Mouse (Mus musculus) heart, adult 2 months (tissue): ENCODE results near the gene Btg3. TPM values are rescaled to one million over a fixed set of nuclear protein-coding genes. Genes with fewer than 3 reads are reported as not detected.
A peak's percentile ranks its signal among the peaks of the same experiment; 100 is the strongest.

Experiments used
- DNase-seq, 2 experiments: peaks; one replicate each; pipeline ENCODE4 v3.0.0; 2021
- H3K27ac ChIP-seq: fragments of 200-600 bp; 2 replicates; pipeline ENCODE4 v1.8.1; 2022
- H3K27me3 ChIP-seq: fragments of 200-500 bp; 2 replicates; pipeline ENCODE4 v1.6.1; 2012; ENCODE audit warnings: mild to moderate bottlenecking, low read length, inconsistent platforms, mixed read lengths; ENCODE audit not compliant: control insufficient read depth, insufficient read depth
- H3K36me3 ChIP-seq: fragments of 200-500 bp; 2 replicates; pipeline ENCODE4 v1.6.1; 2012; ENCODE audit warnings: low read length, inconsistent platforms; ENCODE audit not compliant: control insufficient read depth, insufficient read depth
- H3K4me1 ChIP-seq: fragments of 200-500 bp; 2 replicates; pipeline ENCODE4 v1.6.1; 2011; ENCODE audit warnings: low read length; ENCODE audit not compliant: control insufficient read depth, insufficient read depth
- H3K4me3 ChIP-seq: fragments of 200-600 bp; 2 replicates; pipeline ENCODE4 v1.8.1; 2022
- H3K79me2 ChIP-seq: fragments of 200-500 bp; replicated peaks from 2 replicates; pipeline ENCODE4 v1.6.1; 2012; ENCODE audit warnings: mild to moderate bottlenecking, inconsistent platforms, low read length, moderate library complexity, mixed read lengths; ENCODE audit not compliant: control insufficient read depth, insufficient read depth
- H3K9ac ChIP-seq: fragments of 200-500 bp; 2 replicates; pipeline ENCODE4 v1.6.1; 2012; ENCODE audit warnings: low read depth, mild to moderate bottlenecking, control low read depth, inconsistent platforms, low read length, mixed read lengths
- CTCF ChIP-seq: fragments of 200-600 bp; IDR thresholded peaks from 2 replicates; pipeline ENCODE4 v1.8.1; 2022; ENCODE audit warnings: antibody characterized with exemption, mild to moderate bottlenecking, moderate library complexity
- EP300 ChIP-seq: fragments of 200-500 bp; IDR thresholded peaks from 2 replicates; pipeline ENCODE4 v1.6.1; 2011; ENCODE audit warnings: low read depth, low read length, control low read depth; ENCODE audit not compliant: insufficient read depth
- POLR2A ChIP-seq: fragments of 200-500 bp; IDR thresholded peaks from 2 replicates; pipeline ENCODE4 v1.6.1; 2011; ENCODE audit warnings: mild to moderate bottlenecking, low read depth, low read length, control low read depth; ENCODE audit not compliant: insufficient read depth
- WGBS: fragments of 180-500 bp; shearing (Covaris S2); methylation state at CpG from one replicate; pipeline ENCODE4 v1.1.7; 2018; 5-methylcytosine and 5-hydroxymethylcytosine counted together
- intact Hi-C: fragments of 180-260 bp; cut with DNase I; formaldehyde crosslinking; loops from one replicate; pipeline ENCODE4 v1.15.1; 2025
- polyA plus RNA-seq: library from polyadenylated mRNA; depleted of rRNA; stranded (reverse); fragments of >200 nt; gene quantifications from 2 replicates; pipeline ENCODE4 v1.2.3, GENCODE M21; 2012
- total RNA-seq, 2 experiments: library from RNA; stranded (reverse); gene quantifications; 2 replicates each; pipeline ENCODE4 v1.2.3; 2021

Btg3 gene
- total and polyA plus RNA-seq, 3 experiments = 1.7 to 7.1 (median 6.8) TPM

- TF ChIP-seq POLR2A = no peak
- TF ChIP-seq CTCF = no peak
- no peak for TF ChIP-seq EP300
- DNase-seq = no peak
- H3K4me1 ChIP-seq = peaks cover 2% of the 10 kb centered on the region; the same call in 1 of the 2 replicates
- intact Hi-C loops = no loop called here
- no peaks in the 10 kb centered on the region for H3K36me3 ChIP-seq
- WGBS = 26% methylated on average over 7 of the region's 7 CpGs
- H3K9ac ChIP-seq = no peak overlapping the region
- no peak overlapping the region for H3K27ac ChIP-seq
- H3K79me2 ChIP-seq = no peaks in the 10 kb centered on the region
- H3K4me3 ChIP-seq = no peak overlapping the region
- H3K27me3 ChIP-seq = no peaks in the 10 kb centered on the region
Measured at GRCm38 (mm10) chr16:78321559-78321958, 55.4 kb downstream of the Btg3 start.

DNA sequence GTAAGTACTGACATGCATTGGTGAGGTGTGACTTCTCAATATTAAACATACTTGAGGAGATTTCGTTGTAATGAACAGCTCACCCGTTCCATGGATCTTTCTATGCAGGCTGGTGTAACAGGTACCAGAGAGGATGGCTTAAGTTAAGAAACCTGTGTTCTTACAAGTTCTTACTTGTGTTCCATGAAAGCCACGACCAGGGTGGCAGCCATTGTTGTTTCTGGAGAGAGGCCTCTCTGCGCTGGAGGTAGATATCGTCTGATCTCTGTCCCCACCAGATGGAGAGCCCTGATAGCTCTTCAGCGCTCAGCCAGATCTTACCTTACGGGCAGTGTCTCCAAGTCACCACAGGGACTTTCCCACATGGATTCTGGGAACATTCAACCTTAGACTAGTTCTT is 57.3 kb downstream of the Btg3 start:
- peaks cover 2% of the 10 kb centered on the region; the same call in 1 of the 2 replicates for H3K4me1 ChIP-seq
- no peak for TF ChIP-seq POLR2A
- TF ChIP-seq CTCF = no peak
- TF ChIP-seq EP300 = no peak

GRCm38 (mm10) chr16:78317960-78318359 is 59.0 kb downstream of the Btg3 start:
- DNase-seq = peak; percentile 30 to 45
- Histone ChIP-seq H3K36me3 (peaks cover 3% of the 10 kb centered on the region; the same call in 1 of the 2 replicates), H3K4me3 (no peak overlapping the region), H3K4me1 (peaks cover 4% of the 10 kb centered on the region), H3K27ac (peak overlapping the region; percentile 40), H3K9ac (peak overlapping the region; percentile 38; the same call in 1 of the 2 replicates), H3K27me3 (no peaks in the 10 kb centered on the region), H3K79me2 (no peaks in the 10 kb centered on the region)
- WGBS = 15% methylated on average over 7 of the region's 7 CpGs
- intact Hi-C loops = loop anchor here (1.0 to 5.0 kb wide), 2 partner anchors 61 to 120 kb away; no protein-coding TSS in a partner anchor
- TF ChIP-seq EP300 (no peak), POLR2A (no peak), CTCF (no peak)

More for the DNA sequence above, 57.3 kb downstream of the Btg3 start:
- no peak for DNase-seq
- Histone ChIP-seq H3K36me3 (no peaks in the 10 kb centered on the region), H3K9ac (no peak overlapping the region), H3K27me3 (no peaks in the 10 kb centered on the region), H3K79me2 (no peaks in the 10 kb centered on the region), H3K27ac (no peak overlapping the region), H3K4me3 (no peak overlapping the region)
- WGBS = 78% methylated on average over 7 of the region's 7 CpGs
- intact Hi-C loops = loop anchor here (5.0 kb wide), 1 partner anchor 62 kb away; no protein-coding TSS in a partner anchor

DNA sequence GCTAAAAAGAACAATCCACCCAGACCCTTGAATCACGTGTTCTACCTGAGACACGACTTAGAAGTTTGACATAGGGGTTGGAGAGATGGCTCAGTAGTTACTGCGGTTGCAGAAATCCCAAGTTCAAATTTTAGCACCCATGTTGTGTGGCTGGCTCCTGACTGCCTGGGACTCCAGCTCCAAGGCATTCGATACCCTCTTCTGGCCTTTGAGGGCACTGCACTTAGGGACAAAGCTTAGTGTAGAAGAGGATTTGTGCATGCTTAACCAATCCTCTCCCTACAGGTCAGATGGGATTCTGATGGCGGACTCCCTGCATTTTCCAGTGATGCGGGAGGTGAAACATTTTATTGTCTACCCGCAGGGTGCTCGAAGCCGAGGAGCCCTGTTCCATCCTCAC is 60.1 kb downstream of the Btg3 start:
- H3K4me3 ChIP-seq = no peak overlapping the region
- peaks cover 4% of the 10 kb centered on the region for H3K4me1 ChIP-seq
- H3K79me2 ChIP-seq = no peaks in the 10 kb centered on the region
- H3K27ac ChIP-seq = no peak overlapping the region; the same call in 1 of the 2 replicates
- H3K27me3 ChIP-seq = no peaks in the 10 kb centered on the region
- peaks cover 3% of the 10 kb centered on the region; the same call in 1 of the 2 replicates for H3K36me3 ChIP-seq
- TF ChIP-seq EP300 (0 out of 2 replicates have a peak, but pooled peaks have one; percentile 24), CTCF (peak; percentile 85), POLR2A (no peak)
- no peak overlapping the region for H3K9ac ChIP-seq
- DNase-seq = peak; percentile 54 to 58
- intact Hi-C loops = loop anchor here (1.0 to 5.0 kb wide), 2 partner anchors 60 to 119 kb away; no protein-coding TSS in a partner anchor
- WGBS = 71% methylated on average over 9 of the region's 9 CpGs

DNA sequence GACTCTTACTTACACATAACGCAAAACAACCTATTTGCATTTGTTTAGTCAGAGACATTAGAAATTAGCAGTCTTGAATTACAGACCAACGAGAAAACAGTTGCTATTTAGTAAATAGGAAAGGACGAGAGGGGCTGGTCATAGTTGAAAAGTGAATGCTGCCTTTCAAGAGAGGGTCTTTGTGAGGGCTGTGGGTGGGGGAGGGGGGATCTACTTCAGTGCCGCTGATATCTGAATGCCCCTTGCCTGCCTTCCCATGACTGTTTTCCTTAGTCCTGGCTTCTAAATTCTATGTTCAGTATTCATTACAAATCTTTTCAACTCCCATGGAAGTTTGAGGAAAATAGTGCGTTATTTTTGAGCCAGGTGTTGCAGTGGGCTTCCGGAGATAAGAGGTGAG is 63.0 kb downstream of the Btg3 start:
- H3K4me1 ChIP-seq = peaks cover 3% of the 10 kb centered on the region
- H3K9ac ChIP-seq = no peak overlapping the region; the same call in 1 of the 2 replicates
- peak overlapping the region; percentile 65 for H3K27ac ChIP-seq
- H3K36me3 ChIP-seq = peaks cover 3% of the 10 kb centered on the region; the same call in 1 of the 2 replicates
- intact Hi-C loops = no loop called here
- WGBS = 58% methylated on average over 6 of the region's 6 CpGs
- no peak overlapping the region for H3K4me3 ChIP-seq
- no peak for DNase-seq
- H3K79me2 ChIP-seq = no peaks in the 10 kb centered on the region
- TF ChIP-seq CTCF (no peak), EP300 (no peak), POLR2A (no peak)
- H3K27me3 ChIP-seq = no peaks in the 10 kb centered on the region
